Mouse (Mus musculus) lung, adult 2 months (tissue): ENCODE results near the gene Gba.

Experiments
- CTCF ChIP-seq: fragments of 200-500 bp; IDR thresholded peaks from 2 replicates; pipeline ENCODE4 v1.5.1; 2011; ENCODE audit warnings: mild to moderate bottlenecking, low read length, control low read depth; ENCODE audit not compliant: insufficient read depth
- POLR2A ChIP-seq: fragments of 200-500 bp; IDR thresholded peaks from 2 replicates; pipeline ENCODE4 v1.6.1; 2011; ENCODE audit warnings: low read depth, mild to moderate bottlenecking, control low read depth, low read length, borderline replicate concordance; ENCODE audit errors: extremely low read depth

GRCm38 (mm10) chr3:89214681-89215411, 12.1 kb downstream of the Gba start, which contains the start of gene Thbs3:
- TF ChIP-seq POLR2A (no peak), CTCF (no peak)
